Mouse (Mus musculus) bone marrow, adult 2 months (tissue): Measurements from ENCODE around the gene Il31. TPM values are rescaled to one million over a fixed set of nuclear protein-coding genes. Genes with fewer than 3 reads are reported as not detected.

Experiments used
- H3K27ac ChIP-seq: fragments of 200-500 bp; 2 replicates; pipeline ENCODE4 v1.5.1; 2012; ENCODE audit warnings: low read depth, mild to moderate bottlenecking, control low read depth, inconsistent platforms, low read length; ENCODE audit not compliant: control insufficient read depth, poor library complexity, insufficient read depth
- H3K4me1 ChIP-seq: fragments of 200-500 bp; 2 replicates; pipeline ENCODE4 v1.6.1; 2011; ENCODE audit warnings: low read length; ENCODE audit not compliant: control insufficient read depth, insufficient read depth
- H3K4me3 ChIP-seq: fragments of 200-500 bp; replicated peaks from 2 replicates; pipeline ENCODE3; 2011; ENCODE audit warnings: mild to moderate bottlenecking, low read depth, low read length, control low read depth; ENCODE audit not compliant: control insufficient read depth
- CTCF ChIP-seq: fragments of 200-500 bp; IDR thresholded peaks from 2 replicates; pipeline ENCODE4 v1.5.1; 2011; ENCODE audit warnings: low read length, control low read depth; ENCODE audit not compliant: control insufficient read depth, insufficient read depth
- POLR2A ChIP-seq: fragments of 200-500 bp; IDR thresholded peaks from 2 replicates; pipeline ENCODE4 v1.6.1; 2011; ENCODE audit warnings: low read depth, mild to moderate bottlenecking, control low read depth, low read length, borderline replicate concordance; ENCODE audit not compliant: control insufficient read depth
- WGBS: fragments of 180-500 bp; shearing (Covaris S2); methylation state at CpG from one replicate; pipeline ENCODE4 v1.1.7; 2018; 5-methylcytosine and 5-hydroxymethylcytosine counted together
- polyA plus RNA-seq: library from polyadenylated mRNA; stranded (reverse); fragments of >200 nt; gene quantifications from 2 replicates; pipeline ENCODE4 v1.2.4, GENCODE M21; 2011; ENCODE audit warnings: low replicate concordance; ENCODE audit not compliant: missing spikeins, insufficient read depth, insufficient read length

Il31 gene
- polyA plus RNA-seq, 1 experiment: not detected

- H3K4me3 ChIP-seq: no peak overlapping the region
- TF ChIP-seq POLR2A: no peak
- no peak overlapping the region for H3K27ac ChIP-seq
- 37% methylated on average over 8 of the region's 8 CpGs for WGBS
- H3K4me1 ChIP-seq: no peaks in the 10 kb centered on the region; the same call in 1 of the 2 replicates
These were observed 53.1 kb downstream of the Il31 start for GRCm38 (mm10) chr5:123436071-123436779.

GRCm38 (mm10) chr5:123432305-123432874 lies 56.9 kb downstream of the Il31 start:
- Histone ChIP-seq H3K27ac (no peak overlapping the region), H3K4me1 (peaks cover 2% of the 10 kb centered on the region; the same call in 1 of the 2 replicates), H3K4me3 (no peak overlapping the region)
- 82% methylated on average over 3 of the region's 3 CpGs for WGBS
- TF ChIP-seq POLR2A (no peak), CTCF (no peak)

GRCm38 (mm10) chr5:123431524-123432304 lies 57.6 kb downstream of the Il31 start:
- TF ChIP-seq POLR2A (no peak), CTCF (no peak)
- 84% methylated on average over 13 of the region's 13 CpGs for whole genome bisulfite sequencing
- H3K4me3 ChIP-seq: no peak overlapping the region
- no peak overlapping the region for H3K27ac ChIP-seq
- H3K4me1 ChIP-seq: peaks cover 3% of the 10 kb centered on the region; the same call in 1 of the 2 replicates

Other genes with a start within 250 kb of the Il31 start
- 0.77 and 1.2 TPM in 2 replicates for gene Wdr66, start 237.4 kb downstream of the Il31 start, polyA plus RNA-seq
- 17.5 and 30.6 TPM in 2 replicates for gene Bcl7a, start 145.7 kb downstream of the Il31 start, polyA plus RNA-seq
- gene Mlxip, start 94.7 kb downstream of the Il31 start, polyA plus RNA-seq: 23.6 and 51.4 TPM in 2 replicates
- gene Lrrc43, start 184 bp downstream of the Il31 start, polyA plus RNA-seq: not detected in 2 replicates
- not detected in 2 replicates for gene B3gnt4, start 21.0 kb upstream of the Il31 start, polyA plus RNA-seq
- gene Diablo, start 34.7 kb upstream of the Il31 start, polyA plus RNA-seq: 26.6 and 36.7 TPM in 2 replicates
- gene Gm49027, start 36.0 kb upstream of the Il31 start, polyA plus RNA-seq: 1.3 TPM in 1 of 2 replicates, not detected in the other
- gene Vps33a, start 83.5 kb upstream of the Il31 start, polyA plus RNA-seq: 12.4 and 29.0 TPM in 2 replicates
- gene Clip1, start 195.1 kb upstream of the Il31 start, polyA plus RNA-seq: 11.7 and 29.8 TPM in 2 replicates
- gene Zcchc8, start 231.6 kb upstream of the Il31 start, polyA plus RNA-seq: 49.3 and 59.7 TPM in 2 replicates